Mouse (Mus musculus) mouse embryonic stem cell (cell line): ENCODE measurements around the gene Armh3.

Source experiments
- in situ Hi-C, 2 experiments: fragments of 300-500 bp; cut with MboI; formaldehyde crosslinking; loops; 1 replicate in 1 of 2; 3 replicates in 1 of 2; pipeline ENCODE4 v1.14.3; 2019 to 2020; ENCODE audit warnings: low sequenced_read_pairs in 2 of 2, low pct_unique_long_range_greater_than_20kb in 1 of 2, mixed read lengths in 1 of 2; ENCODE audit not compliant: unreplicated experiment in 1 of 2

The Armh3 gene

GRCm38 (mm10) chr19:45926342-45926741, 71.9 kb downstream of the Armh3 start:
- in situ Hi-C loops = no loop called here

- in situ Hi-C loops = no loop called here
Measured at GRCm38 (mm10) chr19:45920299-45921090, 77.8 kb downstream of the Armh3 start.

GRCm38 (mm10) chr19:45918406-45918805, 79.9 kb downstream of the Armh3 start:
- in situ Hi-C loops = no loop called here

DNA sequence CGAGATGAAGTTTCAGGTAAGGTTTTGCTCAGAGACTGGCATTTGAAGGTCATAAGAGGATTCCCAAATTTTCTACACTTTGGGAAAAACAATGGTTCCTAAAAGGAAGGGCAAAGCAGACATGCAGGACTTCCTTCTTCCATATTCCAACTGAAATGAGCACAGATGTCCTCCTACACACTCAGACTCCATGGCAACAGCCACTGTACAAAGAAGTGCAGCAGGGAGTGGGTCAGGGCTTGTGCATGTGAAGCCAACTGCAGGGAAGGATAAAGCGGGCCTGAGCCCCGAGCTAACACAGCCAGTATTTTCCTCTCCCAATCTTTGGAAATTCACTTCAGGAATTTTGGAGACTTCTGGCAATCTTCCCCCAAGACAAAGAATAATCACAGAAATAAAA, 80.4 kb downstream of the Armh3 start:
- in situ Hi-C loops = no loop called here

- in situ Hi-C loops = no loop called here
Measured at GRCm38 (mm10) chr19:45916461-45916860, 81.8 kb downstream of the Armh3 start.

DNA sequence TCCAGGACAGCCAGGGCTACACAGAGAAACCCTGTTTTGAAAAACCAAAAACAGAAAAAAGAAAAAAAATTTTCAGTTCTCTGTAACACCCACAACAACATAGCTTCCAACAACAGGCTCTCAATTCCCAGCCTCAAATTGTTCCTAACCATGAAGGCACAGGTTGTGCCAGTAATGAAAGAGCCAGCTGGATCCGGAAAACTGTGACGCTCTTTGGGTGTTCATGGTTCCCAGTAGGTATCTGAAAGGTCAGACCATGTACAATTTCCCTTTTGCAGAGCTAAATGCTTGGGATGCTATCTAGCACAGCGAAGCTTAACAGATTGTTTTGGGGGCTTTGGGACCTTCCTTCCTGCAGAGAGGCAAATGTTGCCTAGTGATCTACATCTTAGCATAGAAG, 82.3 kb downstream of the Armh3 start:
- in situ Hi-C loops = no loop called here

GRCm38 (mm10) chr19:45913036-45913435, 85.3 kb downstream of the Armh3 start:
- in situ Hi-C loops = no loop called here

- in situ Hi-C loops = no loop called here
Measured at GRCm38 (mm10) chr19:45912376-45912775, 85.9 kb downstream of the Armh3 start.

GRCm38 (mm10) chr19:45911236-45912025, 86.9 kb downstream of the Armh3 start:
- in situ Hi-C loops = no loop called here

GRCm38 (mm10) chr19:45908246-45908645, 90.0 kb downstream of the Armh3 start:
- in situ Hi-C loops = no loop called here

DNA sequence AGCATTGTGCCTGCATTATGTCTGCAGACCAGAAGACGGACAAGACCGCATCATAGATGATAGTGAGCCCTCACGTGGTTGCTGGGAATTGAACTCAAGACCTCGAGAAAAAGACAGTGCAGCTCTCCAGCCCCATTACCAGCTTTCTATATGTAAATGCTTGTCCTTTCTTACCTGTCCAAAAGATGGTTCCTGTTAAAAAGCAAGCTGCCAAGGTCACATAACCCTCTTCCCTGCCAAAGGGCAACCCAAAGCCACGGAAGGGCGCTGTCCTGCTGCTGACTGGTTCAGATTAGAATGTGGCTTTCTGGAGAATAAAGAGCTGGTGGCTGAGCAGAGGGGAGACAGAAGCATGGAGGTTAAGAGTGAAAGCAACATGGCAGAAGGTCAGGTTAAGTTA, 90.9 kb downstream of the Armh3 start:
- in situ Hi-C loops = no loop called here

DNA sequence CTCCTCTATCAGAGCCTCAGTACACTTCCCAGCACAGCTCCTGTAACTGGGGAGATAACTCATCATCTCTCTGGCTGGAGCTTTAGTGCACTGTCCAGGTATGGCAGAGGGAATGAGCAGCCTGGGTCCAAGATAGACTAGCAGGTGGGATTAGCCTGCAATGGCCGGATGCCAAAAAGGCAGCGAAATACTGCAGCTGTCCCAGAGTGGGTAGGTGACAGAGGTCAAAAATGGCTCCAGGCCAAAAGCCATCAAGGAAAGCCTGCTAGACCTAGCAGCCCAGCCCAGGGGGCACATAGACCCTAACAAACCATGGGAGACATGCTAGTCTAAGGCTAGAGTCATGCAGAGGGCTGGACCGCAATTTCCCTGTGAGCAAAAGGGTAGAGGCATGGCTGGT, 94.4 kb downstream of the Armh3 start:
- in situ Hi-C loops = no loop called here

- in situ Hi-C loops = no loop called here
Measured at GRCm38 (mm10) chr19:45902390-45903035, 95.8 kb downstream of the Armh3 start.

DNA sequence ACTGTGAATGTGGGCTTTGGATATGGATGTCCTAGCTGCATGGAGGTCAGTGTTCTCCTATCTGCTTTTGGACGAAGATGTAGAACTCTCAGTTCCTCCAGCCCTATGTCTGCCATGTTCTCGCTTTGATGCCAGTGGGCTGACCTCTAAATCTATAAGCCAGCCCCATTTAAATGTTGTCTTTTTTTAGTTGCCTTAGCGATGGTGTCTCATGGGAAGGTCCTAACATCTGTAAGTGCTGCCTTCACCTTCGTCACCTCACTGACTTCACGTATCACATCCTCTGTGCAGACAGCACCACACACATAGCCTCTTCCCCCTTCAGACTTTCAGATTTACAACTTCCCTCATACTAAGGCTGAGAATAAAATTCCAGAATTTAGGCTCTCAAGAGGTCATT, 97.5 kb downstream of the Armh3 start:
- in situ Hi-C loops = no loop called here

- in situ Hi-C loops = no loop called here
Measured at GRCm38 (mm10) chr19:45895726-45896125, 102.6 kb downstream of the Armh3 start.

GRCm38 (mm10) chr19:45882056-45882455, 116.2 kb downstream of the Armh3 start:
- in situ Hi-C loops = no loop called here

GRCm38 (mm10) chr19:45873320-45873719, 125.0 kb downstream of the Armh3 start:
- in situ Hi-C loops = no loop called here

DNA sequence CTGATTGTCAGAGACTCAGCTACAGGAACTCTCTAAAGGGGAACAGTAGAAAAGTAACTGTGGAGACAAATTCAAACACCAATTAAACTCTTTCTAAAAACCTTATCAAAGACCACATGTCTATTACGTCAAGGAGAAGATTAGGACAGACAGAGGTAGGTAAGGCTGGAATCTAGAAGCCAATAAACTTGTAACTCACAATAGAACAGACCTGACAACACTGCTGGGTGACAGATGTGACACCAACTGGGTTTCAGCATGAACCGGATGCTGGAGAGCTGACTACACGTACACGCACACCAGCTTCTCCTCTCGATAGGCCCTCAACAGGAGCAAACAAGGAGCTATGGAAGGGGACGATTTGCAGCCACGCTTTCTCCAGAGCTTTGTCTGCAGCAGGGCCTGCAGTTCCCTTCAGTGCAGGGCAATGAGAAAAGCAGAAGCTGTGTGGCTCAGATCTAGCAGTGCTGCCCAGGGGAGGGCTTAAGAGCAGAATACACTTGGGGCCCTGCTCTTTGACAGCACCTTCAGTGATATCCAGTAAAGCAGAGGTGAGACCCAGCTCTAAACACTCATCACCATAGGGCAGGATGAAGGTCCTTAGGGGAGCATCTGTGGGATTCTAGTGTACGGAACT, 142.9 kb downstream of the Armh3 start:
- in situ Hi-C loops = no loop called here

DNA sequence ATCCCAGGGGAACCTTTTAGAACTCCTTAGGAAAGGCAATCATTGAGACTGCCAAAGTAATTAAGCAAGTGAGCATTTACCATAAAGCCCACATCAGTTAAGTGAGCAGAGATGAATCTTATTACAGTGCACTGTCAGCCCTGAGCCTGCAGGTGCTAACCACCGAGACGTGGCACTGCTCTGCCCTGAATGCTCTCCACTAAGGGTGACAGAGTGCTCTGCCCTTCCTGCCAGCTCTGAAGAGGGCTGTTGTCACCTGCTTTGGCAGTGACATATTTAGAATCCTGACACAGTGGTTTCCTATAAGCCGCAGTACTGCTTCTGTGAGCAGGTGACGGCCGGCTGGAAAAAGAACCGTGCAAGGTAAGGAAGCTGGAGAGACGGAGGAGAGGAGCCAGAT, 143.8 kb downstream of the Armh3 start:
- in situ Hi-C loops = no loop called here
